Mouse (Mus musculus): ENCODE measurements at regions not wholly inside any gene's neighbourhood (a gene's known extent, or its start where the extent isn't known, plus 50 kb on each side); places are given as distances from the start of the nearest gene placed in this dataset.

DNA sequence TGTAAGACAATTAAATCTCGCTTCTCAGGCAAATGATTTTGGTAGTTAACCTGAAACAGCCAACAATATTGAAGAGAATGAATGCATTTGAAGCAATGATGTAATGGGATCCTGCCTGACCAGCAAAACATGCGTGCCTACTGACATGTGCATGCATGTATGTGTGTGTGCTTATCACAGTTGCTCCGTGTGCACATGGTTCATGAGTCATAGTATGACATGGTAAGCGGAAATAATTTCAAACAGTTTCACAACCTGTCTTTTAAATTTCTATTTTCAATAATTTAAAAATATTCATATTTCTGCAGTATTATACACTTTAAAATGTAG, 436.8 kb upstream of the Ccnh start:
- no peak for TF ChIP-seq CTCF (IDR thresholded peaks at IDR 0.05; ENCODE audit: extremely low read depth, insufficient read depth, insufficient read length, insufficient replicate concordance)
- TF ChIP-seq POLR2A (IDR thresholded peaks at IDR 0.05; ENCODE audit: low read depth, low read length) = no peak
